Mouse (Mus musculus): ENCODE measurements around the gene Braf. TPM values are rescaled to one million over a fixed set of nuclear protein-coding genes. Genes with fewer than 3 reads are reported as not detected.

The Braf gene
- total RNA-seq, 2 experiments from 2014 or later: 90.9 to 92.5 TPM

DNA sequence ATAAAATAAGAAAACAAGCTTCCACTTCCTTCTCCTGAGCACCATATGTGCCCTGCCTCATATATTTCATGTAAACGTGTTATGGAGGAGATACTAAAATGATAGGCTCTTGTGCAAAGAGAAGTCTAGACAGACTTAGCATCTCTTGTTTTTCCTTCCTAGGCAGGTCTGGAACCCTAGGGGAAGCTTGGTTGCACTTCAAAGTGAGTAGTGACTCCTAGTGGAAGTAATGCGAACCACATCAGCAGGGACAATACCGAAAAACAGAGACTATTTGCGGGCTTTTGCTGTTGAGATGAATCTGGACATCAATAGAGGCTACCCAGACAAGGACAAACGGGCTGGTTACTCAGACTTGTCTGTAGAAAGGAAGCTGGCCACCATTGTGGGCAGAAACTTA is 157.7 kb downstream of the Braf start:
- intact Hi-C loops (cut with DNase I): loop anchor here (5.0 kb wide), 1 partner anchor 150 kb away; no protein-coding TSS in a partner anchor
- DNase-seq (ENCODE audit: extremely low spot score in 1 of 2, low spot score in 2 of 2): no peak

DNA sequence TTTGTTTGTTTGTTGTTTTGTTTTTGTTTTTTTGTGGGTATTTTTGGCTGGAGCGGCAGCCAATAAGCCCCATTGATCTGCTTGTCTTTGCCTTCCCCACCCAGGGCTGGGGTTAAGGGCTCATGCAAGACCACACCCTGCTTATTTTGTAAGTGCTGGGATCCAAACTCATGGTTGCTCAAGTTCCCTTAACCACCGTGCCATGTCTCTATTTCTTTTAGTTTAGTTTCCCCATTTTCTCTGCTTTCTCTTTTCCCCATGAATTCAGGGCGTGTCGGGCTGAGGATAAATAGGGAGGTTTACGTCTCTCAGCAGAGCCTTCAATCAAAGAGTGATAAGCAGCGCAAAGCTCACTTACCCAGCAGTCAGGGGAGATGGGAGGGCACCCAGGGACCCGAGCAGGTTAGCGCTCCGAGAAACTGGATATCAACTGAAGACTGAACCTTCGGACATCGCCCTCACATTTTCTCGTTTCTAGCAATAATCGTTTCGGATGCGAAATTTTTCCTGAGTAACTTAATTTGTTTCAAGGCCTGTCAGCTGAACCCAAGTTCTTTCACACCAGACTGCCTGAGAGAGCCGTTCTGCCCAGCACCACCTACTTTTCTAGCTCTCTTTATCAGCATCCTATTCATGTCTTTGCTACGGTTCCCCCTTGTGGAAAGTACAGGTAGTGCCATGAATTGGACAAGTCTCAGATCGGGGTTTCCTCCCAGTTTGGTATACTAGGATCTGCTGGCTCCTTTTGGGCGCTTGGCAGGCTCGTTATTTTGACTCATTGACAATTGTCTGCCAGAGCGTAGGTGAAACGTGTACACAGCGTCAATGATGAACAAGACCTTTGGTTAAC is 162.9 kb downstream of the Braf start:
- intact Hi-C loops (cut with DNase I): loop anchor here (2.0 kb wide), 1 partner anchor 100 kb away; no protein-coding TSS in a partner anchor
- DNase-seq (ENCODE audit: extremely low spot score in 1 of 2, low spot score in 2 of 2): peak; percentile 71 to 90

DNA sequence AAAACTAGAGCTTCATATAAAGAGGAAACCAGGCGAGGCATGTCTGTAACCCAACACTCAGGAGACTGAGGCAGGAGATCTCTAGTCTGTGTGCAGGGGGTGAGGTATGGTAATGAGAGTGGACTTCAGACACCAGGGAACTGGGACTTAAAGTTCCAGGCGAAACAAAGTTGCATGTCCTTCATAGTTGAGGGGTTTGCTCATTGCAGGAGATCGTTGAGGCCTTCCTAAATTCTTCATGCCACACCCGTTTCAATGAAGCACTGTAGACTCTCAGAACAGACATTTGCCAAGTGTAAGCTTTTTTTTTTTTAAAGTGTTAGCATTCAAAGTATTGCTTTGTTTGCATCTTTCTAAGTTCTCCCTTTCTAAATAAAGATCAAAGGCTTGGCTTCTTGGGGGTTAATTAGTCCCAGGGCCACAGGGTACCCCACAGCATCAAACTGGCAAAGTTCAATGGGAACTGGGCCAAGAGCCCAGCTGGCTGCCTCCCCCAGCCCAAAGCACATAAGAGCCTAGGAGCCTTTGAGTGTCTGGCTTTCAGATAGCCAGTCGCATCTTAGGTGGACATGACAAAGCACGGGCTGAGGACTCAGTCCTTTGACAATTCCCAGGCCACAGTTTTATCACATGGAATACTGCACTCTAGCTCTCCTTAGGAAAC is 165.9 kb downstream of the Braf start:
- intact Hi-C loops (cut with DNase I): loop anchor here (5.0 kb wide), 1 partner anchor 47 kb away; no protein-coding TSS in a partner anchor
- DNase-seq (ENCODE audit: extremely low spot score in 1 of 2, low spot score in 2 of 2): no peak

DNA sequence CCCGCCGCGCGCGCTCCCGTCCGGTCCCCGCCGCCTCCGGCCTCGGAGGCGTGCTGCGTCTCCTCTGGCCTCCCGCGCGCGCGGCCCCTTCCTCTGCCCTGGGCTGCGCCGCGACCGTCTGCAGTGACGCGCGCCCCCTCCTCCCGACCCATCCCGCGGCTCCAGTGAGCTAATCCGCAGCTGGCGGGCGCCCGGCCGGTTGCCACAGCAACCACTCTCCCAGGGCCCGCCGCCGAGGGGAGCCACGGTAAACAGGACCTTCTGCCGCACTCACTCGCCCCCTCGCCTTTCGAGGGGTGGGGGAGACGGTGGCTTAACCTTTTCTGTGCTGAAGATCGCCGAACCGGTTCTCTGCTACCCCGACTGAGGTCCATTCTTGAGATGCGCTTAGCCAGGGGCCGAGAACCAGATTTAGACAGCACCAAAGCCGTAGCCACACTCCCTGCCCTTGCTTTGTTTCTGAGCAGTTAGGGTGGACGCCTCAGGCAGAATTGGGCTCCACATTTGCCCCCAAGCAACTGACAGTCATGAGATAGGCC is 167.5 kb downstream of the Braf start, which contains the start of gene Dennd2a:
TSS of gene Dennd2a (minus strand) at position 145 of the 539 bp plus-strand sequence.
- DNase-seq (ENCODE audit: extremely low spot score in 1 of 2, low spot score in 2 of 2): peak; percentile 84 to 95
- intact Hi-C loops (cut with DNase I): loop anchor here (5.0 kb wide), 1 partner anchor 45 kb away; no protein-coding TSS in a partner anchor

DNA sequence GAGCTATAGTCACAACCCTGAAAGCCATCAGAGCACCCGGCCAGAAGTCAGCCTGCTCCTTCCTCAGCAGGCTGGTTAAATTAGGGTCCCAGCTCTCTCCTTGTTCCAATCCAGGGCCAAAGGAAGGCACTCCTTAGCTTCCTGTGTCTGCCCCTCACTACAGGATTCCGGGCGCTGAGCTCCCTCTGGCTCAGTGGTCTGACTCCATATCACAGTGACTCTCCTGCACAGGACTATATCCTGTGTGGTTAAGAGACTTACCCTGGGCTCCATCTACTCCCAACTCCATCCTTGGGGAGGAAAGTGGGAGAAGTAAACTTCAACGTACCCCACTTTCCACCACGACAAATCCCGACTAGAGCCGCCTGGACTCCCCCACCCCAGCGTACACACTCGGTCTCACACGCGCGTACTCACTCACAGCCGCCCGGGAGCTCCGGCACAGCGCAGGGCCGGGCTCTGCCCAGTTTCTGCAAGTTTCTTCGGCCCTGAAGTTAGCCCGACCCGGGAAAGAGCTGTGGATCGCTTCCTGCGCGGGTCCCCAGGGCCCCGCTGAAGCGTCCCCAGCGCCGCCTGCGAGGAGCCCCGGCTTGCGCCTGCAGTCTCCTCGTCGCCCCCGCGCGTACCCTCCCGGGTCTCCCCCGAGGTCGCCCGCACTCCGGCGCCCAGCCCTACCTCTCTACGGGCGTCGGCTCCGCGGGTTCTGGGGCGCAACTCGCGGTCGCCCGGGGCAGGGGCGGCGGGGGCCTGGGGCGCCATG is 168.2 kb downstream of the Braf start:
- intact Hi-C loops (cut with DNase I): loop anchor here (5.0 kb wide), 1 partner anchor 45 kb away; no protein-coding TSS in a partner anchor
- peak in 1 of 2 experiments; percentile 51 for DNase-seq (ENCODE audit: extremely low spot score in 1 of 2, low spot score in 2 of 2)

DNA sequence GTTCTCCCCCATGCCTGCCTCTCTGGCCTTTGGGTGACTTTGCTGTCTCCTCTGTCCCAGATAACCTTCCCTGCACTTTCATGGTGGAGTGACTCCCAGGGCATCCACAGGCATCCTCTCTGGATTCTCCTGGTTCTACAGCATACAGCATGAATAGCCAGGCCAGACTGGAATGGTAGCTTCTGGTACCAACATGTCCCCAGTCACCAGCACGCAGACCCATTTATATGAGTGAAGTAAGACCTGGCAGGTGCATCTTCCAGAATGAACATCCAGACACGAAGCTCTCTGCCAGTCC is 169.7 kb downstream of the Braf start:
- no peak for DNase-seq (ENCODE audit: extremely low spot score in 1 of 2, low spot score in 2 of 2)
- intact Hi-C loops (cut with DNase I): loop anchor here (5.0 kb wide), 1 partner anchor 43 kb away; no protein-coding TSS in a partner anchor

DNA sequence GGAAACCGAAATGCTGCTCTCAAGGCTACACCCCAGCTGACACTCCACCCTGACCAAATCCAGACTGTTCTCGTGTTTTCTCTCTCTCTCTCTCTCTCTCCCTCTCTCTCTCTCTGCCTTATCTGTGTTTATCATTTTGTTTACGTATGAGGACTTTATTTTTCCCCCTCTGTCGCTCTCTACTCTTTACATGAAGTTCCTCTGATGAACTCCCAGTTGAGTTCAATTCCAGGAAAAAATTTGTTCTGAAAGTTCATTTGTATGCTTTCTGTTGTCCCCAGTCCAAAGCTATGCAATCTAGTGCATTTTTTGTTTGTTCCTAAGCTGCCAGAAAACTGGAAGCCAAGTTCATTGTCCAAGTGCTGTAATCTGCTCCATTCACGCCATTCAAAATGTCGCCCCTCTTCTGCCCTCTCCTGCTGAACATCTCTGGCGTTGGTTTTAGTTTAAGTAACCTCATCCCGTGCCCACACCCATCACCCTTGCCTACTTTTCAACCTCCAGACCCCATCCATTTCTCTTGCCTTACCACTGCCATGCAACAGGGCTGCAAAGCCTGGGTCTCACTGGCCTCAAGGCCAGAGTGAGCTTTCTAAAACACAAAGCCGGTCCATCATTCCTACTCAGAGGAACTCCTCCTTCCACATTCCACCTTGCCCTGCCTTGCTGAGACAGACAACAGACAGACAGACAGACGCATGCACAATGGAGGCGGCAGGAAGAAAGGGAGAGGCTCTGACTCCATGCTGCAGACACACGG is 170.2 kb downstream of the Braf start:
- no peak for DNase-seq (ENCODE audit: extremely low spot score in 1 of 2, low spot score in 2 of 2)
- intact Hi-C loops (cut with DNase I): loop anchor here (5.0 kb wide), 1 partner anchor 43 kb away; no protein-coding TSS in a partner anchor

Other genes with a start within 250 kb of the Braf start
- gene Dennd2a, start 167.6 kb downstream of the Braf start, total RNA-seq (2021): 10 to 100 TPM; 19.8 to 21.8 TPM
- gene Adck2, start 151.6 kb downstream of the Braf start, total RNA-seq (2021): 10 to 100 TPM; 24.2 to 29.8 TPM
- gene Gm42420, start 139.7 kb downstream of the Braf start, total RNA-seq (2021): not detected
- 100 to 1,000 TPM; 196 to 198 TPM for gene Ndufb2, start 132.9 kb downstream of the Braf start, total RNA-seq (2021)
- 100 to 1,000 TPM in 1 of 2 experiments, 10 to 100 TPM in 1; 92.6 to 107 TPM for gene Mrps33, start 85.5 kb upstream of the Braf start, total RNA-seq (2021)
- gene Tmem178b, start 147.8 kb upstream of the Braf start, total RNA-seq (2021): 100 to 1,000 TPM; 408 to 421 TPM